Mouse (Mus musculus) adrenal gland, postnatal 10 days (tissue): ENCODE measurements around the gene Pdrg1. TPM values are rescaled to one million over a fixed set of nuclear protein-coding genes. Genes with fewer than 3 reads are reported as not detected.

Source experiments
- DNase-seq: peaks from one replicate; pipeline ENCODE4 v3.0.0; 2021; ENCODE audit warnings: mixed read lengths
- long read RNA-seq, 2 experiments: library from polyadenylated mRNA; stranded (forward); transcript quantifications; one replicate each; pipeline ENCODE4 v2.0.0; 2021
- total RNA-seq, 2 experiments: library from RNA; stranded (reverse); gene quantifications; 2 replicates each; pipeline ENCODE4 v1.2.3; 2021

The Pdrg1 gene
- 10 to 100 TPM; 88.4 to 94.3 TPM for total RNA-seq
- long read RNA-seq, experiment 1, transcript Pdrg1-201 (5 exons, 1,273 nt) = major isoform, 123 of 139 reads
- long read RNA-seq, experiment 1, partial matches to known transcripts = 1 of 139 reads
- long read RNA-seq, experiment 1, other reads (novel, unspliced or antisense) = 14 of 139 reads
- long read RNA-seq, experiment 2, transcript Pdrg1-201 (5 exons, 1,273 nt) = major isoform, 60 of 73 reads
- long read RNA-seq, experiment 2, partial matches to known transcripts = 1 of 73 reads
- long read RNA-seq, experiment 2, other reads (novel, unspliced or antisense) = 11 of 73 reads

DNA sequence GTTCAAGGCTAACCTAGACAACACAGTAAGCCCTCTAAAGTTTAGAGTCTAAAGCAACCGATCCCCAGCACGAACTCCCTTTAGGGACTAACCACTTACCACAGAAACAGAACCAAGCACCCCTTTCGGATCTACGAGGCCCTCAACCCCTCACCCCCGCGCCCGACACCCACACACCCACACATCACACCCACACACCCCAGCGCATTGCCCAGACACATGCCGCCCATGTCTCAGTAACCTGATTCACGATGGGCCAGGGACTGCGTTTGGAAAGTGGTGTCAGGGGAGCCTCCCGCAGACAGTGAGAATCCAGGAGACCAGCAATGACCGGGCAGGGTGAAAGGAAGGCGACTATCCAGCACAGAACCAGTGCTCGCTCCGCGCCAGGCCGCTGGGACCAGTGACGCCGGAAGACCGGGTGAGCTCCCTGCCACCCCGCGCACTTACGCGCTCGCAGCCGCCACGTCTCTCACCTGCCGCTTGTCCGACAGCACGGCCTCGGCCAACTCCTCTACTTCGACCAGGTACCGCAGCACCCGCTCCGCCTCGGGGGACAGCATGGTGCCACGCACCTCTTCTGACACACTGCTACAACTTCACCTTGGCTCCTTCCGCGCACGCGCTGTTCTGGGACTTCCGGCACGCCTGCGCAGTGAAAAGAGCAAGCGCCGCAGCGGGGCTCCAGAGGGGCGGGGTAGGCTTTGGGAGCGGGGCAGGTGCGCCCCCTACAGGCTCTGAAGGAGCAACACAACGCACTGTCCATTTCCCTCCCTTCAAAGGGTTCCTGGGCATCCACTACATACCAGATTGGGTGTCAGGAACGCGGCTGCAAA lies at the start of gene Pdrg1:
Gene Pdrg1, minus strand, starts transcription at position 670 of the 836 bp plus-strand sequence.
- peak; percentile 97 for DNase-seq

DNA sequence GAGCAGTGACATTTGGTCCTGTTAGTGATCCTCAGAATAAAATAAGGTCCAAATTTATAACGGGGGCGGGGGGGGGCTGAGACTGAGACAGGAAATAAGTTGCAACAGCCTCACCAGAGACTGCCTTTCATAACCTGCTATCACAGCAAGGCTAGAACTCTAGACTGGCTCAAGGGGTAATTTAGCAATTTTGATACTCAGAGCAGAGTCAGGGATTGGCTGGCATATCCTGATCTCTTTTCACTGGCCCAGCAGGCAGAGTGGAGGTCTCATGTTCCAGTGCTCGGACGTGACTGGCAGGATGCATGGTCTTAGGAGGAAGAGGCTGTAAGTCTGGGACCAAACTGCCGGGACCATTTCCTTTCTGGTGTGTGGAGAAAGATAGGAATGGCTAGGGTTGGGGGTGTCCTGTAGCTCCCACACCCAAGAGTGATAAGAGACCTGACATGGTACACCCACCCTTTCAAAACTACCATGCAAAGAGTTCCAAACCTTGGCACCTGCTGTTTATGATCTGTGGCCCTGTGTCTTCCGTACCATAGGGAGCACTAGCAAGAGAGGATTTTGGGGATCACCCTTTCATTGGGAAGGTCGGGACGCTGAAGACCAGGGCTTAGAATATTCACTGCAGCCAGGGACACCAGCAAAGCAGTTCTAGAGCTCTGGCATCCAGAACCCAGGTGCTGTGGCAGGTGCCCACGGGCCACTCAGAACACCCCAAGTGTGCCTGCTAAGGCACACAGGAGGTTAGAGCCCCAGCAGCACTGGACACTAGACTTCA lies 49.2 kb upstream of the Pdrg1 start:
- no peak for DNase-seq

DNA sequence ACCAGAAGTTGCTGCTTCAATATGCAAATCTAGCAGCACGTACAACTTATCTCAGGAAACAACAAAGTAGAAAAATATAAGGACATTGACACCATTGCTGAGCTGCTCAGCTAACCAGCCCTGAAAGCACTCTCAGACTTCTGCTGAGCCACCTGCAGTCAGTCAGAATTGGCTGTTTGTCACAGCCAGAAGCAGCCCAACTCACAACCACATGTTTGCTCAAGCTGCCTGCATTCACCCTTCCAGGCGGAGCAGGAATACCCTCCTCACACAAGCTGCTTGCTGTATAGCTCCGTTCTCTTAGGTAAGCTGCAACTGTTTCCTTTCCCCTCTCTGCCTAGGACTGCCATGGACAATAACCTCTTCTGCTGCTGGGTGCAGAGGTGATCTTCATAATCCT lies 48.2 kb upstream of the Pdrg1 start:
- no peak for DNase-seq

DNA sequence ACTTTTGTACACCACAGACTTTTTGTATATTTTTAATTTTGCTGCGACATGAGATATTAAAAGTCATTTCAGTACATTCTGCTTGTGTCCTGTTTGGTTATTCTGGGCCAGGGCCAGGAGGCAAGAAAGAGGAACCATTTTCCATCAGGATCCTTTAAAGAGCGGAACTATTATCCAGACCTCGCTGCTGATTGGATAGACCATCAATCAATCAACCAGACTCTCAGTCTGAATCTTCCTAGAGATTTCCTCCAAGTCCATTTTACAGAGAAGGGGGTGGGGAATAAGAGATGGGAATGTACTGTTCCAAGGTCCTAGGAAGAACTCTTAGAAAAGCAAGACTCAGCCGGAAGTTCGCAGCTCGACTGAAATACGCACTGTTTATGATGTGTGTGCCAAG lies 45.0 kb upstream of the Pdrg1 start:
- no peak for DNase-seq

DNA sequence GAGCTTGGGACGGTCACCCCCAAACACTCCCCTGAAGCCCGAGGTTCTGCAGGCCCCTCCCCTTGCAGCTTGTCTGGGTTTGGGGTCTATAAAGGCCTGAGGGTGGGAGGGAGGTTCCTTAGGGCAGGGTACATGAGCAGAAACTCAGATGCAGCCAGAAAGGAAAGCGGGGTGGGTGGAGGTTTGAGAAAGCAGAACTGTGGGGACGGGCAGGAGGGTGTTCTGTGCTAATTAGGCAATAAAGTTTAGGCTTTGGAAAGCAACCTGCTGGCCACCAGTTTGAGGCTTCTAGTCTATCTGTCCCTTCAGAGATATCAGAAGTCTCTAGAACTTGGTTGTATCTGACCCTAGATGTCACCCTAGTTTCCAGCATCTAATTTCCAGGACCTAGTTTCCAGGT lies 43.1 kb upstream of the Pdrg1 start:
- no peak for DNase-seq

DNA sequence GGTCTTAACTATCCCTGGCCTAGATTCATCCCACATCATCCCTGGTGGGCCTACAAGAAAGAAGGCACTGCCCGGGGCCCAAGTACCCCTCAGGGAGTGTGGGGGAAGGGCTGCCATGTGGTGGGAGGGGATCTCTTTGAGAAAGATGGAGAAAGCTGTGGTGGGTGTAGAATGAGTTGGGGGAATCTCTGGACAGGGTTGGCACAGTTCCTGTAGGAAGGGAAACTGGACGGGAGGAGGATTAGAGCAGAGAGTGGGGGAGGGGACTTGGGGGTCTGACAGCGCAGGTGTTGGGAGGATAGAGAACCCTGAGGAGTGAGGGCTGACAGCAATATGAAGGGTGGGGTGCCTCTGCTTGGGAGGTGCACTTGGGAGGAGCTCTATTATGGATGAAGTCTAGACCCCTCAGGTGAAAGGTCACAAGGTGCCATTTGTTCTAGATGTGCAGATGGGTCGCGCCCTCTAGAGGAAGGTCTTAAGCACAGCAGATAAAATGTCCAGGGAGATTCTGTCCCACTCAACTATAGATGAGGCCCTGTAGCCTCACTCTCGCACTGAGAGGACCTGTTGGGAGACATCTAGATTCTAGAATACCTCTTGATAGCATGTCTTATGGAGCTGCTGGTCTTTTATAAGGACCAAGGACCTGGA lies 40.2 kb upstream of the Pdrg1 start:
- DNase-seq = no peak

DNA sequence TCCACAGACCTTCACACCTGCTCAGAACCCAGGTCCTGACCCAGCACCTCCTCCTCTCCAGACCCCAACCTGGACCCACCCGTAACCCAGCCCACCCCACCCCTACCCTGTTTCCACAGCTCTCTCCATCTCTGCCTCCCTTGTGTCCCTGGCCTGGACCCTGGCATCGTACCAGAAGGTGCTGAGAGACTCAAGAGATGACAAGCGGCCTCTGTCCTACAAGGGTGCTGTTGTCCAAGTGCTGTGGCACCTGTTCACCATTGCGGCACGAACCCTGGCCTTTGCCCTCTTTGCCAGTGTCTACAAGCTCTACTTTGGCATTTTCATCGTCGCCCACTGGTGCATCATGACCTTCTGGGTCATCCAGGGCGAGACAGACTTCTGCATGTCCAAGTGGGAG lies 38.7 kb upstream of the Pdrg1 start:
- DNase-seq = no peak

DNA sequence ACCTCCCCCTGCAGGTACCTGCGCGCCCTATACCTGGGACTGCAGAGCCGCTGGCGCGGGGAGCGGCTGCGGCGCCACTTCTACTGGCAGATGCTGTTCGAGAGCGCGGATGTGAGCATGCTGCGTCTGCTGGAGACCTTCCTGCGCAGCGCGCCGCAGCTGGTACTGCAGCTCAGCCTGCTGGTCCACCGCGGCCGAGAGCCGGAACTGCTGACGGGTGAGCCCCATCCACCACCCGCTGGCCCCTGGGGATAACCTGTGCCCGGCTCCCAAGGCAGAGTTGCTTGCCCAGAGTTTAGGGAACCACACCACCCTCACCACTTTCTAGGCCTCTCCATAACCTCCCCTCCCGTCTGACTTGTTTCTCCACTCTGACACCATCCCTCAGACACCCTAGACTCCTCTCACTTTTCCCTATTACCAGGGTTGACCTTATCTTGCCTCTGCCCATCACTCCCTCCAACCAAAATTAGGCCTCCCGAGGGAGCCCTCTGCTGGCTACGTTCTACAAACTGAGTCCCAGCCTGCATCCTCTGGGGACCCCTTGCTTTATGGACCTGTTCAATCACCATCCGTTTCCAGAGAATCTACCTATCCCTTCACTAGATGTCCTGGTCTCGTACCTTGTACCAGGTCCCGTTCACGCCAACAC lies 37.6 kb upstream of the Pdrg1 start:
- DNase-seq = no peak

DNA sequence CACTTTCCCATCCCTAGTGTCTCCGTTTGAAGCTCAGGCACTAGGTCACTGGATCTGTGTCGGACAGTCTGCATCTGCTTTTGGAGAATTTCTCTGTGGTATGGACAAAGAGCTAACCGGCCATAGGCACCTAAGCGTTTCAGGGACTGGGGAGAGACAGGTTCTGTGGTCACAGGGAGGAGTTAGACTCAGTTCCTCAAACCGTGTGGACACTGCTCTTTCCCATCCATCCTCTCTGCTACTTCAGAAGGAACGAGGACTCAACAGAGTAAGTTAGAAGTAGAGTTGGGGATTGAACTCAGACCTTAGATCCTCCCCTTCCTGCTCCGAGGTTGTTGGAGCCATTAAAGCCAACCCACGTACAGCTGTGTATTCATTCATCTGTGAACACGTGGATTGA lies 36.3 kb upstream of the Pdrg1 start:
- no peak for DNase-seq

DNA sequence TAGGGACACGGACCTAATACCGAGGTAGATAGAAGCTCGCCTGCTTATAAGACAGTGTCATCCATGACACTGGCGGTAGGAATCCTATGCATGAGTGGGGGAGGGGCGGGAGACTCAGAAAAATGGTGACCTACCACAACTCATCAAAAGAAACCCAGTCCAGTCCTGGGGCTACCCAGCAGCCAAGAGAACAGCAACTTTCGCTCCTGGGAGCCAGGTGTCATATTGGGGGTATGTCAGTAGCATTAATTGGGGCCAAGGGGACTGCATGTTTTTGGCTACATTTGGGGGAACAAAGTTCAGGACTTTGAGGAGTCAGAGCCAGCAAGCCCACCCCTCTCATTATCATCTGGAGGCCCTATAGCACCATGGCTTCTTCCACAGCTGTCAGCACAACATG lies 35.9 kb upstream of the Pdrg1 start:
- DNase-seq = no peak

DNA sequence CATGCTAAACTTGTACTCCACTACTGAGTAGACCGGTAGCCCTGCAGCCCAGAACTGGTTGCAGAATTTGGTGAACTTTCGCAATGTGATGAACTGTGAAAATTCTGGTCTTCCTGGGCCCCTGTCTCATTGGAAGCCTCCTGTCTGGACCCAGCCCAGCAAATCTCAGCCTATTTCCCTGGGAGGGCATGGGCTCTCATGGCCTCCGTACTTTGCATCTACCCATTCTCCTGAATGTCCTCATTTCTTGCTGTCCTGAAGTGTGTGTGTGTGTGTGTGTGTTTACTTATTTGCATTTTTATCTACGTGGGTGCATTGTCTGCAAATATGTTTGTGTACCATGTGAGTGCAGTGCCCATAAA lies 34.8 kb upstream of the Pdrg1 start:
- DNase-seq = no peak

DNA sequence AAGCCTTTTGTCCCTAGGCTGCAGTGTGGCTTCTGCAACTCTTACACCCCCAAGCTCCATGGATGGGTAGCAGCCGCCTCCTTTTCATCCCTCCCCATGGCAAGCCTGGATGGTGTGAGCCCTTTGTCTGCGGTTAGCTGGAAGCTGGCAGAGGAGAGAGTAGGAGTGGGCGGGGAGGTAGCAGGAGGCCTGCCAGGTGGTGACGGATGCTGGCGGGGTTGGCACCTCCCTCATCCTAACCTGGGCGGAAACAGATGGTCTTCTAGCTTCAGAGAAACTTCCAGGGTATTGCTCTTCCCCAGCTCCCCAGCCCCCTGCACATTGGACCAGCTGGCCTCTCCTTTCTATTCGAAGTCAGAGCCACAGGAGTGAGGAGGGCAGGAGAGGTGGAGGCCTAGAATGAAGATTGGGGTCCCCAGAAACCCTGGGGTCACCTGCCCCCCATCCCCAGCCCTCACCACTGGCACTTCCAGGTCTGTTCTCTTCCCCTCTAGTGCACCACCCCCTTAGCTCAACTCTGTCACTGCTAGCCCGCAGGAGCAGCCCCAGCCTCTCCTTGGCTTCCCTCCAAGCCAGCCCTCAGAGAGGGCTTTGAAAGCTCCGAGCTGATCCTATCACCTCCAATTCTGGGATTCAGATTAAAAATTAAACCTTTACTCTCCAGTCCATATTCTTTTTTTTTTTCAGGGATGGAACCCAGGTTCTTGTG lies 34.2 kb upstream of the Pdrg1 start:
- DNase-seq = no peak

DNA sequence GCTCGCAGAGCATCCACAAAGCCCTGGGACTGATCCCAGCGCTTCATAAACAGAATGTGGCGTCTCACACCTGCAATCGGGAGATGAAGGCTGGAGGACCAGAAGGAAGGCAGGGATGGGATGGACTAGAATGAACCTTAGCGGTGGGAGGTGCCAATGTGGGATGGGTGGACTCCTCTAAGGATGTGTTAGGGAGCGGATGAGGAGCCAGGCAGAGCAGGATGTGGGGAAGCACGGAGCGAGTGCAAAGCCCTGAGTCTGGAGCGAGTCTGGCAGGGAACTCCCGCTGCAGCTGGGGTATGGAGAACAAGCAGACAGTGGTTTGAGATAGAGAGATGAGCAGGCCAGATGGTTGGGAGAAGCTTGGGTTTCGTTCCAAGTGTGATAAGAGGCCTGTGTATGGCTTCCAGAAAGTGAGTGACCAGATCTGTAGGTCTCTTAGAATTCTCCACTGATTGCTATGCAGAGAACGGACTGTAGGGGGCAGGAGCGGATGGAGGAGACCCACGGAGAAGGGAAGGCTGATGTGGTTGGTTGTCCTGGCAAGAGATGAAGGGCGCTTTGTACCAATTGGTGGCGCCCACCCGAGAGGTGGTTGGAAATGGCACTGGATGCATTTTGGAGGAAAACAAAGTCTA lies 32.7 kb upstream of the Pdrg1 start:
- peak; percentile 75 for DNase-seq

DNA sequence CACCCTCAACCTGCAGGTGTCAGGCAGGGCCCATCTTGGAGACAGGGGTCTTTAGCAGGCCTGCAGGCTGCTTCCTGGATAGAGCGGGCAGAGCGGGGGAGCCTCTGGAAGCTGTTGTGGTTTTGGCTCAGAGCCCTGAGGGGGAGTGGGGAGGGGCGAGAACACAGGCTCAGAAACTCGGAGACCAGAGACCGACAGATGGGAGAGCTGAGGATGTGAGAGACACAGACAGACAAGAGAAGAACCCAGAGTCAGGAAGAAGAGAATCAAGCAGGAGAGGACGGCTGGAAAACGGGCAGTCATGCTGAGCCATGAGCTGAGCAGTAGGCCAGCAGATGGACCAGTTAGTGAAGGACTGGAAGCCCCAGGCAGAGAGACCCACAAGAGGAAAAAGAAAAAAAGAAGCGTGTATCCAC lies 30.7 kb upstream of the Pdrg1 start:
- DNase-seq = no peak

DNA sequence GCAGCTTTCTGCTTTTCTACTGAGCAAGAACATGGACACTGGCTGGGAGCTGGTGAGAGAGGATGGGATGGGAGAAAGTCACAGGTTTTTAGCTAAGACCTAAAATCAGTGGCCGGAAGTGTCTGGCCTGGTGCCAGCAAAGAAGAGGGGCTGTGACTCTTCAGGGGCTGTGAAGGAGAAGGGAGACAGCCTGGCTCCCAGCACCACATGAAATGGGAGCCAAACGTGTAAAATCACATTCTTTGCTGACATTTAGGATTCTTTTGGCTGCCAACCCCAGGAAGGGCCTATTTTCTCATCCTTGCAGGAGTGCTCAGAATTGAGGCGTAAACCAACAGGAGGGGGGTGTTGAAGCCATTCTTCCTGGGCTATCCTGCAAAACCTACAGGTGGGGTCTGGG lies 28.7 kb upstream of the Pdrg1 start:
- no peak for DNase-seq

DNA sequence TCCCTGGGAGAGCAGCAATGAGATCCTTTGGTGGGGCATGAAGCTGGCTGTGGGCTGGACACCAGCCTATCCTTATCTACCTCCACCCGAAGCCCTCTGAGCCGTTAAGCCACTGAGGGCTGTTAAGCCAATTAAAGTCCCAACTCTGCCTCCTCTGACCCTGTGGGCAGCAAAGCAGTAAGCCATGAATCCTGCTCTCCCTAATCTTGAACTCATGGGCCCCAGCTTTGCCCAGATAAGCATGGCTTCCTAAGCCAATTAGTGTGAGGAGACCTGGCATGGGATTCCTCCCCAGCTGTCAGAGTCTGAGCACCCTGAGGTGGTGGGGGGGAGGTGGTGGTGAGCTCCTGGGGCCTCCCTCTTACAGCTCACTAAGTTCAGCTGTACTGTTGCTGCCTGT lies 21.5 kb upstream of the Pdrg1 start:
- DNase-seq = no peak

DNA sequence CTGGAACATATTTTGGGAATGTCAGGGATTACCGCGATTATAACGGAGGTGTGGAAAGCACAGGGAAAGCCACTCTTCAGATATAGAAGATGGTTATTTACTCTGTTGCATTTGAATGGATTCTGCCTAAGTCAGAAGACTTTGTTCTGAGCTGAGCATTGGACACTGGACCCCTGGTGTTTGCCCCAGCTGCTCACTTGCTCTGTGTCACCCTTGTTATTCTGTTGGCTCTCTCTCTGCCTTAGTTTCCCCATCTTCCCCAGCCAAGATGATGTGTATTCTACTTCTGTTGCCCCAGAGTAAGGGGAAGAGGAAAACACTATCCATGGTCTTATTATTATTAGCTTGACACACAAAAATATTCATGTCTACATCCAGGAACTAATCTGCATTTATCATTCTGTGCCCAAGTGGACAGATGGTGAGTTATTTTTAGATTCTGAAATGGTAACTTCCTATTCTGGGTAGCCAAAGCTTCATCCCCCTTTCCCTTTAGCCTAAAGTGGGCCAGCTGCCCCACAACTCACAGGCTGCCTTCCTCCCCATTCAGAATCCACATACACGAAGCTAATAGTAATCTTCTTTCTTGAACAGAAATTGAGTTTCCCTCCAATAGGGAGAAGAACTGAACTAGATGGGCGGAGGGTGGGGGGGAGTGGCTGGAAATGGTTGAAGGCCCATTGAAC lies 18.5 kb upstream of the Pdrg1 start:
- DNase-seq = no peak

DNA sequence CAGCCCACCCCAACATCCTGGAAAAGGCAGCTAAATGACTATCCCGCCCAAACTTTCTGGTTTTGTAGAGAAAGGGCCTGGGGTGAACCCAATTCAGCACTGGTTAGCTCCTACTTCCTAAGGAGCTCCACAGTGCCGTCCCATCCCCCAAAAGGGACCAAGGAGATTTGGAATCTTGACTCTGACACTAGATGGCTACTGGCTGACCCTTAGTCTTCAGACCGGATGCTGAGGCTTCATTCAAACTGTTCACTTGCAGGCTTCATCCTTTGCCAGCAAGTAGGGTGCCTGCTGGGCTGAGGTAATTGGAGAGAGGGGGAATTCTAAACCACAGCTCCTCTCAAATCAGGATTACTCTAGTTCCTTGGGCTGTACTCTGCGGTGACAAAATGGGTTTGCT lies 17.7 kb upstream of the Pdrg1 start:
- DNase-seq = no peak

DNA sequence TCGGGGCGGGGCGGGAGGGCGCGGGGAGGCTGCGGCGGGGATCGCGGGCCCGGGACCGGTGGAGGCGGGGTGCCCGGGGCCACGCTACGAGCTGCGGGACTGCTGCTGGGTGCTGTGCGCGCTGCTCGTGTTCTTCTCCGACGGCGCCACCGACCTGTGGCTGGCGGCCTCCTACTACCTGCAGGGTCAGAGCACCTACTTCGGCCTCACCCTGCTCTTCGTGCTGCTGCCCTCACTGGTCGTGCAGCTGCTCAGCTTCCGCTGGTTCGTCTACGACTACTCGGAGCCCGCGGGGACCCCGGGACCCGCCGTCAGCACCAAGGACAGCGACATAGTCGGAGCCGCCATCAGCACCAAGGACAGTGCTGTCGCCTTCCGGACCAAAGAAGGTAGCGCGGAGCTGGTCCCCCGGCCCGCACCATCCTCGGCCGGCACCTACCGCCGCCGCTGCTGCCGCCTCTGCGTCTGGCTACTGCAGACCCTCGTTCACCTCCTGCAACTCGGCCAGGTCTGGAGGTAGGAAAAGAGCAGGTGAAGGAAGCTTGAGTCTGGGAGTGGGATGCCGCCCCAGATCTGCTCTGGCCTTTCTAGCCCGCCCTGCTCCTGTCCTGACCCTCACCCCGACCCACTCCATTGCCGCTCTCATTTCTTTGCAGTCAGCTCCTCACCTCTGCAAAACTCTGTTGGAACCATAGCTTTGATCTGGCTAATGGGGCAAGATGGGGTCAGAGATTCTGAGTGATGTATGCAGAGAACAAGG lies 17.0 kb upstream of the Pdrg1 start:
- DNase-seq = peak; percentile 95
